Mouse (Mus musculus) cortical plate, adult 2 months (tissue): ENCODE data around the gene Cblc.
A peak's percentile ranks its signal among the peaks of the same experiment; 100 is the strongest.

Experiments used
- CTCF ChIP-seq: fragments of 200-500 bp; IDR thresholded peaks from 2 replicates; pipeline ENCODE4 v1.5.1; 2011; ENCODE audit warnings: mild to moderate bottlenecking, control low read depth, low read length; ENCODE audit not compliant: insufficient read depth; ENCODE audit errors: extremely low read depth
- POLR2A ChIP-seq: fragments of 200-500 bp; IDR thresholded peaks from 2 replicates; pipeline ENCODE4 v1.6.1; 2011; ENCODE audit warnings: mild to moderate bottlenecking, low read length, control low read depth; ENCODE audit not compliant: insufficient read depth; ENCODE audit errors: extremely low read depth

DNA sequence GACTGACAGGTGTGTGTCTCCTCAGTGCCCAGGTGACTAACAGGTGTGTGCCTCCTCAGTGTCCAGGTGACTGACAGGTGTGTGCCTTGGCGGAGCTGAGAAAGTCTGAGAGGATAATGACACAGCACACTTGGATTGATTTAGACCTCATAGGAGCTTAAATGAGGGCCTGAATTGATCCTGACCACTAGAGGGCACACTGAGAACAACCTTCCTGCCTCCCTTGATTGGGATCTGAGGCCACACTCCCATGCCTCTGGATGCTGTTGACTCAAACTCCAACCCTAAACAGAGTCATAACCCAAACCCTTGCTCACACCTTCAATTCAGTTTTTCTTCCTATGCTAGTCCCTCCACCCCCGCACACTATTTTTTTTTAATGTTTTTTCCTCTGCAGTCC, 4.2 kb upstream of the Cblc start:
- TF ChIP-seq CTCF, result peak; percentile 75
- no peak for TF ChIP-seq POLR2A
